Mouse (Mus musculus): ENCODE results near the gene Ube2h.

Gene Ube2h

GRCm38 (mm10) chr6:30299683-30300082, 4.7 kb downstream of the Ube2h start:
- no peak for DNase-seq (ENCODE audit: low spot score)

GRCm38 (mm10) chr6:30299116-30299515, 5.2 kb downstream of the Ube2h start:
- DNase-seq (ENCODE audit: low spot score) = no peak

GRCm38 (mm10) chr6:30292579-30292978, 11.8 kb downstream of the Ube2h start:
- no peak for DNase-seq (ENCODE audit: low spot score)

- no peak for DNase-seq (ENCODE audit: low spot score)
Measured at GRCm38 (mm10) chr6:30287958-30288357, 16.4 kb downstream of the Ube2h start.

- no peak for DNase-seq (ENCODE audit: low spot score)
Measured at GRCm38 (mm10) chr6:30286642-30287041, 17.7 kb downstream of the Ube2h start.

- DNase-seq (ENCODE audit: low spot score) = no peak
Measured at GRCm38 (mm10) chr6:30284177-30284576, 20.2 kb downstream of the Ube2h start.

- no peak for DNase-seq (ENCODE audit: low spot score)
Measured at GRCm38 (mm10) chr6:30282361-30282760, 22.0 kb downstream of the Ube2h start.

- no peak for DNase-seq (ENCODE audit: low spot score)
Measured at GRCm38 (mm10) chr6:30278374-30278773, 26.0 kb downstream of the Ube2h start.

- DNase-seq (ENCODE audit: low spot score) = no peak
Measured at GRCm38 (mm10) chr6:30276882-30277281, 27.5 kb downstream of the Ube2h start.

GRCm38 (mm10) chr6:30276375-30276774, 28.0 kb downstream of the Ube2h start:
- no peak for DNase-seq (ENCODE audit: low spot score)

GRCm38 (mm10) chr6:30275159-30275847, 29.0 kb downstream of the Ube2h start:
- DNase-seq (ENCODE audit: low spot score) = no peak

GRCm38 (mm10) chr6:30272911-30273310, 31.4 kb downstream of the Ube2h start:
- peak; percentile 3 for DNase-seq (ENCODE audit: low spot score)

- no peak for DNase-seq (ENCODE audit: low spot score)
Measured at GRCm38 (mm10) chr6:30272338-30272905, 31.9 kb downstream of the Ube2h start.

- DNase-seq (ENCODE audit: low spot score) = no peak
Measured at GRCm38 (mm10) chr6:30269846-30270245, 34.5 kb downstream of the Ube2h start.

GRCm38 (mm10) chr6:30267486-30267885, 36.9 kb downstream of the Ube2h start:
- no peak for DNase-seq (ENCODE audit: low spot score)

- no peak for DNase-seq (ENCODE audit: low spot score)
Measured at GRCm38 (mm10) chr6:30265402-30265801, 38.9 kb downstream of the Ube2h start.

- DNase-seq (ENCODE audit: low spot score) = no peak
Measured at GRCm38 (mm10) chr6:30263053-30263452, 41.3 kb downstream of the Ube2h start.

GRCm38 (mm10) chr6:30259271-30259670, 45.1 kb downstream of the Ube2h start:
- DNase-seq (ENCODE audit: low spot score) = no peak

GRCm38 (mm10) chr6:30257962-30258361, 46.4 kb downstream of the Ube2h start:
- no peak for DNase-seq (ENCODE audit: low spot score)

- no peak for DNase-seq (ENCODE audit: low spot score)
Measured at GRCm38 (mm10) chr6:30255846-30256245, 48.5 kb downstream of the Ube2h start.

- no peak for DNase-seq (ENCODE audit: low spot score)
Measured at GRCm38 (mm10) chr6:30252271-30253010, 51.9 kb downstream of the Ube2h start.

- DNase-seq (ENCODE audit: low spot score) = no peak
Measured at GRCm38 (mm10) chr6:30248708-30249107, 55.6 kb downstream of the Ube2h start.

- no peak for DNase-seq (ENCODE audit: low spot score)
Measured at GRCm38 (mm10) chr6:30245940-30246339, 58.4 kb downstream of the Ube2h start.
